9 mouse cellular contexts compared by ENCODE assay signal in the genomic region with DNA sequence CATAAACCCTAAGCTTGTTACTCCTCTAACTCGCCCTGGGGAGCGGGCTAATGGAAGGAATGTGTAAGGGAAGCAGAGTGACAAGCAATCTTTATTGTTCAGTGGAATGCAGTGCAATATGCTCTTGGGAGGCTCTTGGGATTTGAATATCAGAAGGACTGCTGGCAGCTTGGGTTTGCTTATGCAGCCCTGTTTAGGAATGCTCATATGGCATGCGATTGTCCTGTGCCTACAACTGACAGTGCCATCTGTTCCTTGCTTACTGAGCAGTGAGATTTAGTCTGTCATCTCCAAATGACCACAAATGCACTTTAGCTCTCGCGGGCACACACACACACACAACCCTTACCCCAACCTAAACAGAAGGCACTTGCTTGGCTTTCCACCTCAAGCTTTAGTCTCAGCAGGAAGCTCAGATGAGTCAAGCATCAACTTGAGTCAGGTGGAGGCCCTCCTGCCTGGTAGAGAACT. TPM values are rescaled to one million over a fixed set of nuclear protein-coding genes. Genes with fewer than 3 reads are reported as not detected.
DNase-seq lines count a peak whose midpoint lies in the region; ATAC-seq and TF ChIP-seq lines count a peak whose summit lies in the region.
"Had no signal": no experiment of that assay in that cellular context is flagged by ENCODE, and none has a peak within 500 bp of the region (broad histone marks: within the 10 kb centered on the region; RNA-seq: fewer than 3 reads in every experiment).

No protein-coding gene starts in this region.

- DNase-seq in heart, adult 11 months, result peak; percentile 42
- DNase-seq in heart, postnatal 4 days, result no peak
- DNase-seq in brain, adult 2 months (ENCODE audit: low read depth, low spot score), result peak; percentile 99
- peak; percentile 72 for DNase-seq in forebrain, embryonic 14.5 days (ENCODE audit: low spot score)
- peak; percentile 40 for DNase-seq in left cerebral cortex, postnatal 4 days
- DNase-seq in gastrocnemius, postnatal 4 days (ENCODE audit: low spot score in 2 of 2), result no peak
- DNase-seq in kidney, adult 2 months, result no peak

- no peaks in the 10 kb centered on the region for H3K27me3 ChIP-seq in forebrain, embryonic 14.5 days (replicated peaks; ENCODE audit: control insufficient read depth, insufficient read depth, low read length)
- H3K27me3 ChIP-seq in kidney, adult 2 months (replicated peaks; ENCODE audit: control insufficient read depth, insufficient read depth, low read length), result no peaks in the 10 kb centered on the region
- H3K27me3 ChIP-seq: liver, embryonic 15.5 days had no signal

- H3K9me3 ChIP-seq in forebrain, embryonic 14.5 days (replicated peaks; ENCODE audit: control insufficient read depth, low read length), result no peaks in the 10 kb centered on the region
- H3K9me3 ChIP-seq: liver, embryonic 15.5 days had no signal

- 0 out of 2 replicates have a peak, but pooled peaks cover 5% of the 10 kb centered on the region for H3K4me1 ChIP-seq in forebrain, embryonic 14.5 days (ENCODE audit: control insufficient read depth, insufficient read depth, low read length)
- H3K4me1 ChIP-seq in kidney, adult 2 months (ENCODE audit: control insufficient read depth, insufficient read depth, low read length), result 0 out of 2 replicates have a peak, but pooled peaks cover 4% of the 10 kb centered on the region
- H3K4me1 ChIP-seq: liver, embryonic 15.5 days had no signal

- no peaks in the 10 kb centered on the region for H3K36me3 ChIP-seq in forebrain, embryonic 14.5 days (ENCODE audit: control insufficient read depth, insufficient read depth, low read length)
- H3K36me3 ChIP-seq in kidney, adult 2 months (ENCODE audit: control insufficient read depth, insufficient read depth, low read length), result no peaks in the 10 kb centered on the region
- H3K36me3 ChIP-seq: liver, embryonic 15.5 days had no signal

- no peak overlapping the region for H3K4me3 ChIP-seq in forebrain, embryonic 14.5 days (ENCODE audit: low read depth, low read length)
- no peak overlapping the region for H3K4me3 ChIP-seq in kidney, adult 2 months (ENCODE audit: insufficient read depth, low read depth, low read length)
- H3K4me3 ChIP-seq: liver, embryonic 15.5 days had no signal

- WGBS in forebrain, embryonic 14.5 days, result 36% methylated on average over 5 of the region's 5 CpGs
- 74% methylated on average over 5 of the region's 5 CpGs for WGBS in kidney, adult 2 months

- ATAC-seq in forebrain, embryonic 14.5 days, result peak; percentile 77; the same call in 1 of the 2 replicates
- ATAC-seq in inflammation-experienced regulatory T-cells, adult 6 months, result no peak

- no peak for TF ChIP-seq CTCF in kidney, adult 2 months (conservative IDR thresholded peaks at IDR 0.05; ENCODE audit: insufficient read depth, insufficient read length, low read depth, low read length)

- intact Hi-C loops in left cerebral cortex, postnatal 4 days (cut with DNase I), result no loop called here

- no peak for TF ChIP-seq POLR2A in kidney, adult 2 months (IDR thresholded peaks at IDR 0.05; ENCODE audit: low read depth, low read length)

- no peak overlapping the region for H3K9ac ChIP-seq in forebrain, embryonic 14.5 days (ENCODE audit: low read length)
- H3K9ac ChIP-seq: liver, embryonic 15.5 days had no signal

- no peak overlapping the region for H3K4me2 ChIP-seq in forebrain, embryonic 14.5 days (ENCODE audit: low read length)
- H3K4me2 ChIP-seq: liver, embryonic 15.5 days had no signal

- 0 out of 2 replicates have a peak overlapping the region, but pooled peaks have one; percentile 4 for H3K27ac ChIP-seq in forebrain, embryonic 14.5 days (ENCODE audit: low read depth, low read length)
- no peak overlapping the region for H3K27ac ChIP-seq in kidney, adult 2 months (ENCODE audit: insufficient read depth, low read depth, low read length)
- H3K27ac ChIP-seq: liver, embryonic 15.5 days had no signal

RNA-seq across cellular contexts. Expression of a gene that starts 47.1 kb away (rescaled TPM):
- total RNA-seq in heart, postnatal 4 days (2021), result 1 to 10 TPM; 9.7 TPM
- polyA plus RNA-seq in forebrain, embryonic 14.5 days (2014; fragmentation: Nextera tagmentation; extraction: Ambion mirVana), result 7.0 and 8.5 TPM in 2 replicates
- 10 to 100 TPM; 14.0 to 14.5 TPM for total RNA-seq in left cerebral cortex, postnatal 4 days (2021)
- 1 to 10 TPM; 7.3 to 7.9 TPM for total RNA-seq in gastrocnemius, postnatal 4 days (2021)
- polyA plus RNA-seq in inflammation-experienced regulatory T-cells, adult 6 months (2017; shearing (Covaris generic)), result 10 to 100 TPM; 11.8 to 16.1 (median 13.2) TPM
- 9.7 and 10.6 TPM in 2 replicates for polyA plus RNA-seq in kidney, adult 2 months (2012; rRNA removed)

RNA-seq across cellular contexts. Expression of a gene that starts 47.4 kb away (rescaled TPM):
- 10 to 100 TPM; 15.5 to 16.7 TPM for total RNA-seq in heart, postnatal 4 days (2021)
- 13.7 and 18.7 TPM in 2 replicates for polyA plus RNA-seq in forebrain, embryonic 14.5 days (2014; fragmentation: Nextera tagmentation; extraction: Ambion mirVana)
- total RNA-seq in left cerebral cortex, postnatal 4 days (2021), result 10 to 100 TPM; 30.2 to 30.3 TPM
- total RNA-seq in gastrocnemius, postnatal 4 days (2021), result 10 to 100 TPM; 14.8 to 19.7 TPM
- polyA plus RNA-seq in inflammation-experienced regulatory T-cells, adult 6 months (2017; shearing (Covaris generic)), result 10 to 100 TPM in 2 of 3 experiments, 1 to 10 TPM in 1; 8.9 to 10.9 (median 10.3) TPM
- 14.8 and 15.3 TPM in 2 replicates for polyA plus RNA-seq in kidney, adult 2 months (2012; rRNA removed)

Comparison
In these comparisons a context has a peak if more than half of its experiments do, and no peak if none do; other contexts are left out.
1. DNase-seq: peak in heart, adult 11 months (single experiment), brain, adult 2 months (single experiment), forebrain, embryonic 14.5 days (single experiment) and left cerebral cortex, postnatal 4 days (single experiment); none in heart, postnatal 4 days (single experiment), gastrocnemius, postnatal 4 days (0 of 2) and kidney, adult 2 months (single experiment).